Mouse (Mus musculus) liver, embryonic 13.5 days (tissue): ENCODE results near the gene Kcnj10. TPM values are rescaled to one million over a fixed set of nuclear protein-coding genes. Genes with fewer than 3 reads are reported as not detected.

Source experiments
- ATAC-seq: fragments of 200-750 bp; cut with Nextera tagmentation; 2 replicates; pipeline ENCODE4 v1.8.0; 2017; ENCODE audit warnings: low read depth, mild to moderate bottlenecking, moderate number of reproducible peaks, moderate library complexity
- DNase-seq: peaks from one replicate; pipeline ENCODE4 v3.0.0; 2022
- H3K27ac ChIP-seq: fragments of 300-500 bp; sonication (generic); 2 replicates; pipeline ENCODE4 v1.5.1; 2015; ENCODE audit warnings: moderate library complexity, mild to moderate bottlenecking, inconsistent platforms
- H3K27me3 ChIP-seq: fragments of 300-500 bp; sonication (generic); 2 replicates; pipeline ENCODE4 v1.6.1; 2015; ENCODE audit warnings: mild to moderate bottlenecking, inconsistent platforms
- H3K36me3 ChIP-seq: fragments of 300-500 bp; sonication (generic); 2 replicates; pipeline ENCODE4 v1.6.1; 2015; ENCODE audit warnings: mild to moderate bottlenecking, inconsistent platforms
- H3K4me1 ChIP-seq: fragments of 300-500 bp; sonication (generic); replicated peaks from 2 replicates; pipeline ENCODE4 v1.6.1; 2015; ENCODE audit warnings: inconsistent platforms
- H3K4me2 ChIP-seq: fragments of 300-500 bp; sonication (generic); 2 replicates; pipeline ENCODE4 v1.6.1; 2015; ENCODE audit warnings: inconsistent platforms, mild to moderate bottlenecking, moderate library complexity
- H3K4me3 ChIP-seq: fragments of 300-500 bp; sonication (generic); replicated peaks from 2 replicates; pipeline ENCODE4 v1.5.1; 2015; ENCODE audit warnings: mild to moderate bottlenecking, inconsistent platforms
- H3K9ac ChIP-seq: fragments of 300-500 bp; sonication (generic); 2 replicates; pipeline ENCODE4 v1.6.1; 2015; ENCODE audit warnings: mild to moderate bottlenecking, inconsistent platforms
- H3K9me3 ChIP-seq: fragments of 300-500 bp; sonication (generic); replicated peaks from 2 replicates; pipeline ENCODE4 v1.6.1; 2016; ENCODE audit warnings: inconsistent platforms
- WGBS: fragments of 180-500 bp; shearing (Covaris S2); methylation state at CpG from one replicate; pipeline ENCODE4 v1.1.7; 2015; ENCODE audit not compliant: insufficient replicate concordance; 5-methylcytosine and 5-hydroxymethylcytosine counted together
- polyA plus RNA-seq: library from polyadenylated mRNA; unstranded; fragments of >200 nt; fragmentation: Nextera tagmentation; extraction: Ambion mirVana; gene quantifications from 2 replicates; pipeline ENCODE4 v1.2.1, GENCODE M21; 2015

Gene Kcnj10
- polyA plus RNA-seq, 1 experiment from 2014 or later = 0.03 TPM

DNA sequence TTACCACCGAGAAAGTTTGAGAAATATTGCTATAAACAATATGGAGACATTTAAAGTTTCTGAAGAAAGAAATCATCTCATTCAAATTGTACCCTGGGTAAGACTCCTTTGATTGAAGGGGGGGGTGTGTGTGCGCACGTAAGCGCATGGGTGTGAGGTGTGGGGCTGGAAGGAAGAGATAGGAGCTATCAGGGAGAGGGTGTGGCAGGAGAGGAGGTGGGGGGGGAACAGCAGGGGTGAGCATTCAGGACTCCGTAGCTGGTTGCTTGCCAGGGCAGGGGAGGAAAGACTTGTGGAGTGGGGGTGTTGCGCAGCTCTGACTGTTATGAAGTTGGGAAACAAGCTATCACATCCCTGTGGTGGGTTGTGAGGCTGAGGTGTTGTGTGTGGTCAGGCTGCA is 36.6 kb upstream of the Kcnj10 start:
- ATAC-seq (peak; percentile 87), DNase-seq (peak; percentile 30)
- H3K4me1 ChIP-seq = peaks cover 49% of the 10 kb centered on the region
- H3K36me3 ChIP-seq = no peaks in the 10 kb centered on the region
- H3K4me2 ChIP-seq = peak overlapping the region; percentile 39
- no peak overlapping the region for H3K4me3 ChIP-seq
- H3K9ac ChIP-seq = no peak overlapping the region
- no peaks in the 10 kb centered on the region for H3K9me3 ChIP-seq
- WGBS = 9% methylated on average over 6 of the region's 6 CpGs
- H3K27me3 ChIP-seq = peaks cover 41% of the 10 kb centered on the region
- H3K27ac ChIP-seq = no peak overlapping the region

DNA sequence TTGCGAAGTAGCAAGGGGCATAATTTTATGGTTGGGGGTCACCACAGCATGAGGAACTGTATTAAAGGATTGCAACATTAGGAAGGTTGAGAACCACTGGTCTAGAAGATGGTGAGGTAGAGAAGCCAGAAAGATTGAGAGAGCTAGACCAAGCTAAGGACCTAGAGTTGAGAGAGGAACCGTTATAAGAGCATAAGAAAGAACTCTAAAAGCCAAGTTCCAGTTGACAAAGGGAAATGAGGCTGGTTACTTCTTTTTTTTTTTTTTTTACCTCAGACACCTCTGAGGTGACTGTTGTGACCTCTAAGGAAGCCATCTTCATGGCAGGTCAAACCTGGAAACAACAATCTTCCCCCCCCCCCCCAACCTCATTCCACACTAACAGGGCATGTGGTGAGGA is 35.9 kb upstream of the Kcnj10 start:
- no peak overlapping the region for H3K4me2 ChIP-seq
- DNase-seq (no peak), ATAC-seq (no peak)
- no peaks in the 10 kb centered on the region for H3K9me3 ChIP-seq
- H3K27me3 ChIP-seq = peaks cover 34% of the 10 kb centered on the region
- H3K4me3 ChIP-seq = no peak overlapping the region
- H3K36me3 ChIP-seq = no peaks in the 10 kb centered on the region
- WGBS = 38% methylated on average over 2 of the region's 2 CpGs
- H3K27ac ChIP-seq = no peak overlapping the region
- H3K4me1 ChIP-seq = peaks cover 56% of the 10 kb centered on the region
- H3K9ac ChIP-seq = no peak overlapping the region

DNA sequence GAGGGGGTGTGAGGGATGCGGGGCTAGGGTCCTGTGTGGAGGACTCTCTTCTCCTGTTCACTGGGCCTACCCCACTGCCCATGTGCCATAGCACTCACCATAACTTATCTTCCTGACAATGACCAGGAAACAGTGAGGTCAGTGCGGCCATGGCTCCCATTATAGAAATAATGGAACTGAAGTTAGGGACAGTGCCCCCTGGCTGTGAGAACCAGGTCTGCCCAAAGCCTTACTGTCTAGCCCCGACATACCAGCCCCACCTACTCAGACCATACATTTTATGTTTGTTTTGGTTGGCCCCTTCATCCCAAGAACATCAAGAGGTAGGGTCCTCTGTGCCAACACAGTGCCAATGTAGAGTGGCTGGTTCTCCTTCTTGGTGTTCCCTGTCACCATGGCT is 35.4 kb upstream of the Kcnj10 start:
- H3K4me3 ChIP-seq = no peak overlapping the region
- H3K9ac ChIP-seq = no peak overlapping the region
- 43% methylated on average over 3 of the region's 3 CpGs for WGBS
- H3K27me3 ChIP-seq = peaks cover 29% of the 10 kb centered on the region
- ATAC-seq = no peak
- no peaks in the 10 kb centered on the region for H3K9me3 ChIP-seq
- no peak overlapping the region for H3K27ac ChIP-seq
- no peaks in the 10 kb centered on the region for H3K36me3 ChIP-seq
- H3K4me2 ChIP-seq = no peak overlapping the region
- peaks cover 61% of the 10 kb centered on the region for H3K4me1 ChIP-seq
- DNase-seq = no peak

DNA sequence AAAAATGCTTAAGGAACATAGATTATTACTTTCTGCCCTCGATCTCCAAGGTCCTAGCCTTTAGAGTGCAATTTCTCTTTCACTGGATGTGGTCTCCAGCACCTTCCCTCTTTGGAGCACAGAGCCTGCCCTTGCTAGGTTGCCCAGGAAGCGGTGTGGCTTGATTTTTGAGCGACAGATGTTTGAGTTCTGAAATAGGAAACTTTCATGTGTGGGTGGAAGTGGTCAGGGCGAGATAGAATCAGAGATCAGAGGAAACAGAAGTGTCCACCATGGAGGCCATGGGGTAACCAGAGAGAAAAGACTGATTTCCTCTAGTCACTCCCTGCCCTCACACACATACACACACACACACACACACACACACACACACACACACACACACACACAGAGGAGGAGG is 34.8 kb upstream of the Kcnj10 start:
- no peaks in the 10 kb centered on the region for H3K36me3 ChIP-seq
- no peak overlapping the region for H3K4me2 ChIP-seq
- ATAC-seq (no peak), DNase-seq (no peak)
- no peak overlapping the region for H3K9ac ChIP-seq
- no peaks in the 10 kb centered on the region for H3K9me3 ChIP-seq
- peaks cover 66% of the 10 kb centered on the region for H3K4me1 ChIP-seq
- H3K27me3 ChIP-seq = peaks cover 24% of the 10 kb centered on the region
- no peak overlapping the region for H3K4me3 ChIP-seq
- H3K27ac ChIP-seq = no peak overlapping the region
- 21% methylated on average over 4 of the region's 4 CpGs for WGBS

DNA sequence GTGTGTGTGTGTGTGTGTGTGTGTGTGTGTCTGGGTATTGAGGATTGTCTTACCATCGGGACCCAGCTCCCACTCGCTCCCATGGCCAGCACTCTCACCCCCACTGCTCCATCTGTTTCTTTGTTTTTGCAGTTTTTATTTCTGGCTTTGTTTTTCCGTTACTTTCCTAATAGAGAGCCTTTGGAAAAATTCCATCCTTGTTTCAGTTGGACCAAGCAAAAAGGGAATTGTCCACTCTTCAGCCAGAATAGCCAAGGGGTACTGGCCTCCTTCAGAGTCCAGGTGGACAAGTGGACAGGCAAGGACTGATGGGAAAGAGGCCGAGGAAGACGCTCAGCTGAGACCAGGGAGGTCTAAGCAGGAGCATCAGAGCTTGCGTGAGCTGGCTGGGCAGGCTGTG is 34.1 kb upstream of the Kcnj10 start:
- Histone ChIP-seq H3K27ac (no peak overlapping the region), H3K4me2 (no peak overlapping the region), H3K9ac (no peak overlapping the region), H3K27me3 (peaks cover 20% of the 10 kb centered on the region), H3K36me3 (no peaks in the 10 kb centered on the region), H3K9me3 (no peaks in the 10 kb centered on the region), H3K4me1 (peaks cover 72% of the 10 kb centered on the region), H3K4me3 (no peak overlapping the region)
- 67% methylated on average over 6 of the region's 6 CpGs for WGBS
- ATAC-seq (no peak), DNase-seq (no peak)

DNA sequence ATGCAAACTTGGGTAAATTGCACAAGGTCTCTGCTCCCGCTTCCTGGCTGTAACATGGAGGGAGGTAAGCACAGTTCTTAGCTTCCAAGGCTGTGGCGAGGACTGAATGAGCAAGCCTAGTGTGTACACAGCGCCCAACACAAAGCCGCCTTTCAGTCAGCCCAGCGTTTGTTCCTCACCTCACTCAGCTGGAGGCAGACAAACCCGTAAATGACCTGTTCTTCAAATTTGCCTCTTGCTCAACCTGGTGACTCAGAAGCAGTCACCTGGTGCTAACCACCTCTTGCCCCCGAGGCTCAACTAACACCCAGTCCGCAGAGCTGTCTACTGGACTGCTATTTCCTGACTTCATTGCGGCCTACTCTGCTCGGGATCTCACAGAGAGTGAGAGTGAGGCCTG is 33.1 kb upstream of the Kcnj10 start:
- no peak overlapping the region for H3K9ac ChIP-seq
- no peaks in the 10 kb centered on the region for H3K36me3 ChIP-seq
- H3K4me1 ChIP-seq = peaks cover 70% of the 10 kb centered on the region
- no peak overlapping the region for H3K4me3 ChIP-seq
- no peaks in the 10 kb centered on the region for H3K9me3 ChIP-seq
- peaks cover 10% of the 10 kb centered on the region; the same call in 1 of the 2 replicates for H3K27me3 ChIP-seq
- ATAC-seq (no peak), DNase-seq (no peak)
- H3K4me2 ChIP-seq = no peak overlapping the region
- 66% methylated on average over 10 of the region's 10 CpGs for WGBS
- peak overlapping the region; percentile 39; the same call in 1 of the 2 replicates for H3K27ac ChIP-seq

DNA sequence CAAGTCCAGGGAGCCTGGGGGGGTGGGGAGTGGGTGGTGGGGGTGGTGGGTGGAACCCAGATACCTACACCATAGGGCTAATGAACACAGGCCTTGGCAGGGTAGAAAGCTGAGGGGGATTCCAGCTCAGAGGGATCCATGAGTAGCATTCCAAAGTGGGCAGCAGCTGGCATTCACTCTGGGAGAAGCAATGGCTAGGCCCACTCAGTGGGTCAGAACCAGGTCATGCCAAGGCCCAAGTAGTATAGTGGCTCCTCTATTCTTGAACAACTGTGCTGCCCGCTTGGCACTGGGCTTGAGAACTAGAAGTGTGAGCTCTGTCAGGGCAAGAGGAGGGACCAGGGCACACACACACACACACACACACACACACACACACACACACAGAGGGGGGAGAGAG is 32.6 kb upstream of the Kcnj10 start:
- H3K9ac ChIP-seq = no peak overlapping the region
- no peaks in the 10 kb centered on the region for H3K9me3 ChIP-seq
- H3K4me1 ChIP-seq = peaks cover 70% of the 10 kb centered on the region
- peak overlapping the region; percentile 39; the same call in 1 of the 2 replicates for H3K27ac ChIP-seq
- H3K4me2 ChIP-seq = no peak overlapping the region
- 83% methylated on average over 1 of the region's 1 CpGs for WGBS
- DNase-seq = no peak
- H3K36me3 ChIP-seq = no peaks in the 10 kb centered on the region
- ATAC-seq = no peak
- H3K27me3 ChIP-seq = peaks cover 5% of the 10 kb centered on the region; the same call in 1 of the 2 replicates
- no peak overlapping the region for H3K4me3 ChIP-seq

DNA sequence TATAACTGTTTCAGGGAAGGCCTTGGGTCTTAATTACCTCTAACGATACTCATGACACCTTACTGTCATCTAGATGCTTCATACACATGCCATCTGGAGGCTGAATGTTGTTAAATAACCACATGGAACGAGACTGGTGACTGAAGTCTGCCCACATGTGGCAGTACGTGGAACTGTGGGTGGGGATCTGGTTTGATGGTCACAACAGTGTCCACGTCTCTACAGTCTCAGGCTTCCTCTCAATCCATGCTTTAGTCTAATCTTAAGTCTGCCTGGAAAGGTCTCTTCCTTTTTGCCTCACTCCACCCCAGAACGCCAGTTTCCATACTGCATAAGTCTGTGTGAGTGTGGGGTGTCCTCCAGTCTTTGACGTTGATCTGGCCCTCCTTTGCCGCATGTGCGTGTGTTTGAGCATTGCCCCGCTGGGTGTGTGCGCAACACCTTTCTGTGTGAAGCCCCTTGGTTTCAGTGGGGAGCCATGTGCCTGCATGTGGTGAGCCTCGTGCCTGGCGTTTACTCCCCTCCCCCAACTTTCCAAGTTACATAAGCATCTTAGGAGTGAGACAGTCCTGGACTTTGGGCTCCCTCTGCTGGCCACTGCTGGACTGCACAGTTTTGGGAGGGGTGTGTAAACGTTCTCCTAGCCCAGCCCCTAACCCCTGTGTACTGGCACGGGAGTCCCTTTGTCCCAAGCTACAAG is 31.2 kb upstream of the Kcnj10 start:
- peak; percentile 80 for DNase-seq
- H3K36me3 ChIP-seq = no peaks in the 10 kb centered on the region
- peak overlapping the region; percentile 65 for H3K9ac ChIP-seq
- H3K4me3 ChIP-seq = peak overlapping the region; percentile 39
- H3K27me3 ChIP-seq = no peaks in the 10 kb centered on the region
- H3K4me2 ChIP-seq = peak overlapping the region; percentile 67
- WGBS = 1% methylated on average over 14 of the region's 14 CpGs
- peak; percentile 42 for ATAC-seq
- peaks cover 58% of the 10 kb centered on the region for H3K4me1 ChIP-seq
- no peaks in the 10 kb centered on the region for H3K9me3 ChIP-seq
- H3K27ac ChIP-seq = peak overlapping the region; percentile 51; the same call in 1 of the 2 replicates

DNA sequence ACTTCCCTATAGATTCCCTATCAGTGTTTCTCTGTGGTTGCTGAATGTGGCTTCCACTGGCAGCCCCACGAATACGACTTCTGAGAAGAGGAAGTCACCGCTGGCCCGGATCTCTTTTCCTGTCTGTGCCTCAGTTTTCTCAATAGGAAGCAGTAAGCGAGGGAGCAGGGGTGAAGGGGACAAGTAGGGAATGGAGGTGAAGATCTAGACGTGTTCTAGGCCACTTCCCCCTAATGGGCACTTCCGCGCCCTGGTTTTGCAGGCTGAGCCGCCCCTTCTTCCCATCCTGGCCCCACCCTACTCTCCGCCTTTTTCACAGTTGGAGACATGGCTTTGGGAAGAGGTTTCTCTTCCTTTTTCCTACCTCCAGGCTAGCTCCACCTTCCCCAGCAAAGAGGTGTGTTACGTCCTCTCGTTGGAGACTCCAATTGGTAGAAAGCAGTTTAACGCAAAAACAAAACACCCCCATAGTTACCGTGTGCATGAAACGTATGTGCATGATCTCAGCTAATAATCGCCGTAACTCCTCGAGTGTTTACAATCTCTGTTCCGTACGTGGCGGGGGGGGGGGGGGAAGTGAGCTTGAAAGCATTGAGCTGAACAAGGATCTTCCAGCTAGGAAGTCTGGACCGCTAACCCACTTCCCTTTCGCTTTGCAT is 29.6 kb upstream of the Kcnj10 start:
- ATAC-seq = peak; percentile 16

DNA sequence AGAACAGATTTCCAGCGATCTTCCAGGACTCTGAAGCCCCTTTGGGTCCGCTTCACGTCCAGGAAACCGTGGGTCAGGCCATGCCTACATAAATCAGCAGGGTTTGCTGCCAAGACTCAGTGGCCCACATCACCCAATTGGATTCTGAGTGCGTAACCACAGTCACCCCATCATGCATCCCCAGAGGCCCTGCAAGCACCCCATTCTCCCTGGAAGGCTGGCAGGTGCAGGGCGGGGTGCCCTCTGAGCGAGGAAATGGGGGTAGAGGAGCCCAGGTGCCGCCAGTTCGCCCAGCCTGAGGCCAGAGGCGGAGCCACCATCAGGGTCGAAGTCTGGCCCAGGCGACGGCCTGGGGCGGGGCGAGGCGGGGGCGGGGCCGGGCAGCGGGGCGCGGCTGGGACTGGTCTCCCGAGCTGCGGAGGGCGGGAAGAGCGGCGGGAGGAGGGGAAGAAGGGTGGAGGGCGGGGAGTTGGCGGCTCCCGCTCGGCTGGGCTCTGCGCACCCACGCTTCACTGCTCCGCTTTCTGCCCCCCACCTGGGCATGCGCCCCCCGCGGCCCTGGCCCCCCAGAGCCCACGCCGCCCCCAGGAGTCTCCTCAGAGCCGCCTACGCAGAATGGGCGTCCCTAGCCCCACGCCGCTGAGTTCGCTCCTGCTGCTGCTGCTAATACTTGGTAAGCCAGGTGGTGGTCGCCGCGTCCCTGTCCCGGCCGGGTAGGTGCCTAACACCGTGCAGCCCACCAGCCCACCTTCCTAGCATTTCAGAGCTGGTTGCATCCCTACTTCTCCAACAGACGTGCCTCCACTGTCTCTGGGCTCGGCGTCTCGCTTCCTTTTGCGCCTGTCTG is 28.9 kb upstream of the Kcnj10 start:
- peak overlapping the region; percentile 75 for H3K4me3 ChIP-seq
- H3K27me3 ChIP-seq = no peaks in the 10 kb centered on the region
- H3K9me3 ChIP-seq = no peaks in the 10 kb centered on the region
- under 1% methylated on average over 54 of the region's 55 CpGs for WGBS
- peaks cover 43% of the 10 kb centered on the region for H3K4me1 ChIP-seq
- DNase-seq (peak; percentile 86), ATAC-seq (peak; percentile 90)
- H3K9ac ChIP-seq = peak overlapping the region; percentile 80
- peaks cover under 1% of the 10 kb centered on the region; the same call in 1 of the 2 replicates for H3K36me3 ChIP-seq
- peak overlapping the region; percentile 96 for H3K4me2 ChIP-seq
- peak overlapping the region; percentile 83 for H3K27ac ChIP-seq

More for the DNA sequence above, 29.6 kb upstream of the Kcnj10 start:
- peak overlapping the region; percentile 96 for H3K4me2 ChIP-seq
- peak overlapping the region; percentile 75 for H3K4me3 ChIP-seq
- H3K9me3 ChIP-seq = no peaks in the 10 kb centered on the region
- H3K4me1 ChIP-seq = peaks cover 43% of the 10 kb centered on the region
- peak overlapping the region; percentile 83 for H3K27ac ChIP-seq
- WGBS = 1% methylated on average over 23 of the region's 23 CpGs
- peak overlapping the region; percentile 76 for H3K9ac ChIP-seq
- H3K27me3 ChIP-seq = no peaks in the 10 kb centered on the region
- peak; percentile 35 for DNase-seq
- H3K36me3 ChIP-seq = no peaks in the 10 kb centered on the region
